ENCODE assay signal across 32 mouse cellular contexts in genomic region chrX:35919558-35919957, GRCm38 (mm10). TPM values are rescaled to one million over a fixed set of nuclear protein-coding genes. Genes with fewer than 3 reads are reported as not detected.
A peak's percentile ranks its signal among the peaks of the same experiment; 100 is the strongest.
DNase-seq lines count a peak whose midpoint lies in the region; ATAC-seq and TF ChIP-seq lines count a peak whose summit lies in the region.
"Had no signal": no experiment of that assay in that cellular context is flagged by ENCODE, and none has a peak within 500 bp of the region (broad histone marks: within the 10 kb centered on the region; RNA-seq: fewer than 3 reads in every experiment).

No protein-coding gene starts in this region.

- no peaks in the 10 kb centered on the region for H3K9me3 ChIP-seq in heart, postnatal 0 days (replicated peaks; ENCODE audit: control insufficient read depth, low read length)
- no peaks in the 10 kb centered on the region for H3K9me3 ChIP-seq in heart, embryonic 12.5 days (replicated peaks)
- H3K9me3 ChIP-seq: embryonic facial prominence, embryonic 12.5 days; forebrain, embryonic 13.5 days; limb, embryonic 13.5 days; liver, embryonic 13.5 days; megakaryocyte, embryonic 14.5 days; midbrain, embryonic 12.5 days; stomach, embryonic 15.5 days had no signal

- H3K4me2 ChIP-seq in heart, postnatal 0 days (ENCODE audit: low read depth, low read length): no peak overlapping the region
- H3K4me2 ChIP-seq in heart, embryonic 12.5 days: no peak overlapping the region
- H3K4me2 ChIP-seq: embryonic facial prominence, embryonic 12.5 days; forebrain, embryonic 13.5 days; hindbrain, embryonic 14.5 days; limb, embryonic 13.5 days; liver, embryonic 13.5 days; midbrain, embryonic 12.5 days; stomach, embryonic 15.5 days had no signal

- intact Hi-C loops in gastrocnemius, adult 2 months (cut with DNase I): no loop called here
- intact Hi-C loops in left cerebral cortex, adult 2 months (cut with DNase I): no loop called here

- peak overlapping the region; percentile 50 for H3K27ac ChIP-seq in gastrocnemius, adult 2 months
- H3K27ac ChIP-seq in heart, postnatal 0 days (ENCODE audit: low read depth): peak overlapping the region; percentile 25; the same call in 1 of the 2 replicates
- H3K27ac ChIP-seq in heart, embryonic 12.5 days (ENCODE audit: poor library complexity, severe bottlenecking): no peak overlapping the region
- H3K27ac ChIP-seq in brown adipose tissue, adult 24 weeks (replicated peaks; ENCODE audit: low read depth, low read length): peak overlapping the region; percentile 24; the same call in 1 of the 2 replicates
- H3K27ac ChIP-seq in left cerebral cortex, adult 2 months: no peak overlapping the region
- H3K27ac ChIP-seq: embryonic facial prominence, embryonic 12.5 days; forebrain, embryonic 13.5 days; hindbrain, embryonic 14.5 days; limb, embryonic 13.5 days; liver, embryonic 13.5 days; midbrain, embryonic 12.5 days; stomach, embryonic 15.5 days had no signal

- H3K9ac ChIP-seq in heart, postnatal 0 days (replicated peaks; ENCODE audit: low read depth, low read length): no peak overlapping the region
- no peak overlapping the region for H3K9ac ChIP-seq in heart, embryonic 12.5 days
- H3K9ac ChIP-seq: embryonic facial prominence, embryonic 12.5 days; forebrain, embryonic 13.5 days; hindbrain, embryonic 14.5 days; limb, embryonic 13.5 days; liver, embryonic 13.5 days; midbrain, embryonic 12.5 days; stomach, embryonic 15.5 days had no signal

- H3K27me3 ChIP-seq in heart, postnatal 0 days (ENCODE audit: control insufficient read depth, insufficient read depth, low read length): no peaks in the 10 kb centered on the region
- H3K27me3 ChIP-seq in heart, embryonic 12.5 days (replicated peaks): no peaks in the 10 kb centered on the region
- H3K27me3 ChIP-seq: CH12.LX; embryonic facial prominence, embryonic 12.5 days; forebrain, embryonic 13.5 days; limb, embryonic 13.5 days; liver, embryonic 13.5 days; megakaryocyte, embryonic 14.5 days; midbrain, embryonic 12.5 days; stomach, embryonic 15.5 days had no signal

- no peak for TF ChIP-seq CTCF in gastrocnemius, adult 2 months (IDR thresholded peaks at IDR 0.05)
- TF ChIP-seq CTCF in heart, postnatal 0 days (IDR thresholded peaks at IDR 0.05; ENCODE audit: low read depth): no peak
- no peak for TF ChIP-seq CTCF in left cerebral cortex, adult 2 months (IDR thresholded peaks at IDR 0.05)

- no peaks in the 10 kb centered on the region for H3K36me3 ChIP-seq in heart, postnatal 0 days (replicated peaks; ENCODE audit: control insufficient read depth, insufficient read depth, low read length)
- H3K36me3 ChIP-seq in heart, embryonic 12.5 days: no peaks in the 10 kb centered on the region
- H3K36me3 ChIP-seq: embryonic facial prominence, embryonic 12.5 days; limb, embryonic 13.5 days; liver, embryonic 13.5 days; midbrain, embryonic 12.5 days; stomach, embryonic 15.5 days had no signal

- H3K4me3 ChIP-seq in gastrocnemius, adult 2 months: no peak overlapping the region
- no peak overlapping the region for H3K4me3 ChIP-seq in heart, postnatal 0 days (ENCODE audit: low read depth, low read length)
- no peak overlapping the region for H3K4me3 ChIP-seq in heart, embryonic 12.5 days
- no peak overlapping the region for H3K4me3 ChIP-seq in brown adipose tissue, adult 24 weeks (ENCODE audit: insufficient read depth, low read depth, low read length)
- no peak overlapping the region for H3K4me3 ChIP-seq in left cerebral cortex, adult 2 months
- H3K4me3 ChIP-seq: embryonic facial prominence, embryonic 12.5 days; erythroblast, embryonic 14.5 days; forebrain, embryonic 13.5 days; limb, embryonic 13.5 days; liver, embryonic 13.5 days; megakaryocyte, embryonic 14.5 days; midbrain, embryonic 12.5 days; stomach, embryonic 15.5 days had no signal

- no peak for TF ChIP-seq EP300 in heart, postnatal 0 days (IDR thresholded peaks at IDR 0.05; ENCODE audit: low read depth)

- DNase-seq in gastrocnemius, adult 2 months: no peak
- no peak for DNase-seq in gastrocnemius, postnatal 25 days
- DNase-seq in heart, postnatal 0 days (ENCODE audit: low spot score): no peak
- DNase-seq in skeletal muscle tissue, adult 2 months (ENCODE audit: low read depth, low spot score): peak; percentile 16
- DNase-seq in left cerebral cortex, adult 2 months (ENCODE audit: extremely low spot score in 1 of 2, low spot score in 2 of 2): no peak
- DNase-seq: adrenal gland, postnatal 10 days; cerebellum, adult 11 months; cerebellum, adult 9-10 months; cerebellum, postnatal 36 days; heart, postnatal 4 days; kidney, adult 9 months; kidney, postnatal 10 days; layer of hippocampus, adult 9-11 months; liver, embryonic 13.5 days; lung, adult 18-20 months; lung, postnatal 4 days; right cerebral cortex, postnatal 14 days; thymus, postnatal 14 days had no signal

- no peak for ATAC-seq in heart, postnatal 0 days (ENCODE audit: insufficient read depth, low read depth)
- no peak for ATAC-seq in heart, embryonic 12.5 days (ENCODE audit: insufficient number of reproducible peaks, low FRiP score)
- ATAC-seq in CD4-positive, CD25-positive, alpha-beta regulatory T cell, adult 4 months: no peak
- ATAC-seq: forebrain, embryonic 13.5 days; intestine, postnatal 0 days; lung, postnatal 0 days had no signal

- 59% methylated on average over 2 of the region's 2 CpGs for whole genome bisulfite sequencing in heart, postnatal 0 days
- 57% methylated on average over 2 of the region's 2 CpGs for WGBS in heart, embryonic 12.5 days

- H3K4me1 ChIP-seq in heart, postnatal 0 days (ENCODE audit: control insufficient read depth, insufficient read depth): no peaks in the 10 kb centered on the region
- no peaks in the 10 kb centered on the region for H3K4me1 ChIP-seq in heart, embryonic 12.5 days (replicated peaks)
- H3K4me1 ChIP-seq in brown adipose tissue, adult 24 weeks (ENCODE audit: control insufficient read depth, insufficient read depth, insufficient read length, low read length): no peaks in the 10 kb centered on the region
- H3K4me1 ChIP-seq: embryonic facial prominence, embryonic 12.5 days; forebrain, embryonic 13.5 days; liver, embryonic 13.5 days; midbrain, embryonic 12.5 days; stomach, embryonic 15.5 days had no signal

RNA-seq across cellular contexts. Expression of gene Dock11, which starts 30.9 kb away (rescaled TPM):
- total RNA-seq in gastrocnemius, adult 2 months (2021): 1 to 10 TPM; 2.3 to 4.7 TPM
- 1 to 10 TPM; 3.0 to 3.9 TPM for total RNA-seq in gastrocnemius, postnatal 25 days (2021)
- 5.4 and 11.6 TPM in 2 replicates for total RNA-seq in heart, postnatal 0 days (2014; rRNA removed; ENCODE audit: low replicate concordance)
- polyA plus RNA-seq in heart, postnatal 0 days (2015; fragmentation: Nextera tagmentation; extraction: Ambion mirVana): 1.6 and 2.0 TPM in 2 replicates
- 12.1 and 12.9 TPM in 2 replicates for polyA plus RNA-seq in heart, embryonic 12.5 days (2016; fragmentation: Nextera tagmentation; extraction: Ambion mirVana)
- polyA plus RNA-seq in brown adipose tissue, adult 24 weeks (2012; ENCODE audit: insufficient read depth, insufficient read length, missing spikeins): 2.6 and 3.9 TPM in 2 replicates
- 1 to 10 TPM; 5.7 to 6.7 TPM for total RNA-seq in left cerebral cortex, adult 2 months (2021)
- polyA plus RNA-seq in CD4-positive, CD25-positive, alpha-beta regulatory T cell, adult 4 months (2017; shearing (Covaris generic)): 10 to 100 TPM; 36.6 to 47.9 TPM
- polyA plus RNA-seq: erythroblast, embryonic 14.5 days had no signal

Comparison
In these comparisons a context has a peak if more than half of its experiments do, and no peak if none do; other contexts are left out.
1. H3K27ac ChIP-seq: peak in gastrocnemius, adult 2 months (single experiment), heart, postnatal 0 days (single experiment) and brown adipose tissue, adult 24 weeks (single experiment); none in heart, embryonic 12.5 days (single experiment) and left cerebral cortex, adult 2 months (single experiment).